9 mouse cellular contexts compared by ENCODE assay signal in genomic region chr3:36531979-36532542, GRCm38 (mm10). TPM values are rescaled to one million over a fixed set of nuclear protein-coding genes. Genes with fewer than 3 reads are reported as not detected.
DNase-seq lines count a peak whose midpoint lies in the region; ATAC-seq and TF ChIP-seq lines count a peak whose summit lies in the region.
"Had no signal": no experiment of that assay in that cellular context is flagged by ENCODE, and none has a peak within 500 bp of the region (broad histone marks: within the 10 kb centered on the region; RNA-seq: fewer than 3 reads in every experiment).

No protein-coding gene starts in this region.

- no peaks in the 10 kb centered on the region for H3K36me3 ChIP-seq in ES-Bruce4 (ENCODE audit: control insufficient read depth, insufficient read depth, low read length, poor library complexity, severe bottlenecking)
- no peaks in the 10 kb centered on the region for H3K36me3 ChIP-seq in megakaryocyte, embryonic 14.5 days (replicated peaks; ENCODE audit: low read length)

- no peak for TF ChIP-seq EP300 in ES-Bruce4 (IDR thresholded peaks at IDR 0.05; ENCODE audit: insufficient read depth, low read depth, low read length)

- no peak overlapping the region for H3K9ac ChIP-seq in ES-Bruce4 (ENCODE audit: low read depth, poor library complexity, severe bottlenecking)

- peaks cover 2% of the 10 kb centered on the region for H3K4me1 ChIP-seq in ES-Bruce4 (ENCODE audit: control insufficient read depth, insufficient read depth, low read length)
- H3K4me1 ChIP-seq in megakaryocyte, embryonic 14.5 days, result peaks cover 15% of the 10 kb centered on the region

- no peak for TF ChIP-seq POLR2A in ES-Bruce4 (IDR thresholded peaks at IDR 0.05; ENCODE audit: insufficient read depth, low read length)

- DNase-seq in heart, adult 11 months, result peak; percentile 83
- DNase-seq in heart, adult 8-10 months (ENCODE audit: low spot score), result no peak
- no peak for DNase-seq in spleen, postnatal 36 days (ENCODE audit: low spot score in 2 of 2)
- no peak for DNase-seq in thymus, postnatal 25 days
- DNase-seq in layer of hippocampus, adult 9-10 months (ENCODE audit: low spot score), result no peak

- TF ChIP-seq CTCF in ES-Bruce4 (IDR thresholded peaks at IDR 0.05; ENCODE audit: low read depth, low read length), result no peak

- ATAC-seq in hematopoietic stem cell, adult 5-6 weeks (replicated peaks in 1 of 2; ENCODE audit: insufficient read depth in 1 of 2, low FRiP score in 2 of 2, low TSS enrichment in 1 of 2, low read depth in 1 of 2, poor library complexity in 2 of 2, severe bottlenecking in 2 of 2), result peak; percentile 85 to 89

- H3K4me3 ChIP-seq in ES-Bruce4 (ENCODE audit: low read depth, low read length), result peak overlapping the region; percentile 13
- peak overlapping the region; percentile 88 for H3K4me3 ChIP-seq in megakaryocyte, embryonic 14.5 days (replicated peaks)

- no peak overlapping the region for H3K27ac ChIP-seq in ES-Bruce4 (ENCODE audit: insufficient read depth, low read length)

- no peaks in the 10 kb centered on the region for H3K9me3 ChIP-seq in ES-Bruce4 (replicated peaks; ENCODE audit: control insufficient read depth, insufficient read depth, low read length, poor library complexity, severe bottlenecking)
- peaks cover 21% of the 10 kb centered on the region for H3K9me3 ChIP-seq in megakaryocyte, embryonic 14.5 days

- H3K27me3 ChIP-seq in ES-Bruce4 (ENCODE audit: control insufficient read depth, insufficient read depth, low read length, poor library complexity, severe bottlenecking), result no peaks in the 10 kb centered on the region
- H3K27me3 ChIP-seq in megakaryocyte, embryonic 14.5 days (replicated peaks), result peaks cover 15% of the 10 kb centered on the region

RNA-seq across cellular contexts. Expression of gene Gm11549, which starts 10.4 kb away (rescaled TPM):
- not detected for total RNA-seq in heart, adult 8-10 months (2022)
- not detected in 2 replicates for polyA plus RNA-seq in ES-Bruce4 (2011; ENCODE audit: insufficient read depth, insufficient read length, low read depth, missing spikeins)
- not detected in 2 replicates for total RNA-seq in hematopoietic stem cell, adult 5-6 weeks (2017)
- not detected in 2 replicates for polyA plus RNA-seq in megakaryocyte, embryonic 14.5 days (2012; ENCODE audit: insufficient read depth, low replicate concordance)

RNA-seq across cellular contexts. Expression of gene Exosc9, which starts 20.3 kb away (rescaled TPM):
- total RNA-seq in heart, adult 8-10 months (2022), result 10 to 100 TPM; 17.5 to 19.1 (median 18.5) TPM
- polyA plus RNA-seq in ES-Bruce4 (2011; ENCODE audit: insufficient read depth, insufficient read length, low read depth, missing spikeins), result 68.2 and 72.2 TPM in 2 replicates
- 86.9 and 91.5 TPM in 2 replicates for total RNA-seq in hematopoietic stem cell, adult 5-6 weeks (2017)
- 3.3 TPM in 1 of 2 replicates, not detected in the other for polyA plus RNA-seq in megakaryocyte, embryonic 14.5 days (2012; ENCODE audit: insufficient read depth, low replicate concordance)

RNA-seq across cellular contexts. Expression of gene Ccna2, which starts 39.9 kb away (rescaled TPM):
- total RNA-seq in heart, adult 8-10 months (2022), result 1 to 10 TPM in 1 of 4 experiments, under 1 TPM in 3; 0.25 to 1.3 (median 0.59) TPM
- polyA plus RNA-seq in ES-Bruce4 (2011; ENCODE audit: insufficient read depth, insufficient read length, low read depth, missing spikeins), result 237 and 266 TPM in 2 replicates
- 141 and 144 TPM in 2 replicates for total RNA-seq in hematopoietic stem cell, adult 5-6 weeks (2017)
- 46.4 and 61.7 TPM in 2 replicates for polyA plus RNA-seq in megakaryocyte, embryonic 14.5 days (2012; ENCODE audit: insufficient read depth, low replicate concordance)

RNA-seq across cellular contexts. Expression of gene 1810062G17Rik, which starts 56.3 kb away (rescaled TPM):
- under 1 TPM in 2 of 4 experiments, not detected in 2; 0.32 to 0.87 TPM for total RNA-seq in heart, adult 8-10 months (2022)
- polyA plus RNA-seq in ES-Bruce4 (2011; ENCODE audit: insufficient read depth, insufficient read length, low read depth, missing spikeins), result 0.67 and 0.99 TPM in 2 replicates
- total RNA-seq in hematopoietic stem cell, adult 5-6 weeks (2017), result 1.4 TPM in 1 of 2 replicates, not detected in the other
- not detected in 2 replicates for polyA plus RNA-seq in megakaryocyte, embryonic 14.5 days (2012; ENCODE audit: insufficient read depth, low replicate concordance)
- total RNA-seq: layer of hippocampus, adult 18-20 months had no signal

RNA-seq across cellular contexts. Expression of gene Anxa5, which starts 56.4 kb away (rescaled TPM):
- total RNA-seq in heart, adult 8-10 months (2022), result 100 to 1,000 TPM; 107 to 114 (median 108) TPM
- 96.0 and 98.2 TPM in 2 replicates for polyA plus RNA-seq in ES-Bruce4 (2011; ENCODE audit: insufficient read depth, insufficient read length, low read depth, missing spikeins)
- total RNA-seq in hematopoietic stem cell, adult 5-6 weeks (2017), result 107 and 113 TPM in 2 replicates
- 55.2 and 227 TPM in 2 replicates for polyA plus RNA-seq in megakaryocyte, embryonic 14.5 days (2012; ENCODE audit: insufficient read depth, low replicate concordance)

Comparison
In these comparisons a context has a peak if more than half of its experiments do, and no peak if none do; other contexts are left out.
1. RNA of gene Ccna2, which starts 39.9 kb away (total RNA-seq): 141 to 144 TPM in hematopoietic stem cell, adult 5-6 weeks; 0.25 to 1.3 TPM in heart, adult 8-10 months; every median in the first group is over 10 times any median in the second.